ENCODE assay signal across 11 mouse cellular contexts in genomic region chr7:144894706-144895105, GRCm38 (mm10). TPM values are rescaled to one million over a fixed set of nuclear protein-coding genes. Genes with fewer than 3 reads are reported as not detected.
A peak's percentile ranks its signal among the peaks of the same experiment; 100 is the strongest.
DNase-seq lines count a peak whose midpoint lies in the region; ATAC-seq lines count a peak whose summit lies in the region.
"Had no signal": no experiment of that assay in that cellular context is flagged by ENCODE, and none has a peak within 500 bp of the region (broad histone marks: within the 10 kb centered on the region; RNA-seq: fewer than 3 reads in every experiment).

No protein-coding gene starts in this region.

- no peaks in the 10 kb centered on the region for H3K36me3 ChIP-seq in heart, embryonic 11.5 days (ENCODE audit: control insufficient read depth, insufficient read depth, low read length)
- H3K36me3 ChIP-seq in embryonic facial prominence, embryonic 10.5 days (replicated peaks) = no peaks in the 10 kb centered on the region
- H3K36me3 ChIP-seq in hindbrain, embryonic 16.5 days (ENCODE audit: control insufficient read depth, insufficient read depth, low read length) = no peaks in the 10 kb centered on the region
- H3K36me3 ChIP-seq in midbrain, embryonic 12.5 days = no peaks in the 10 kb centered on the region

- H3K27ac ChIP-seq in heart, embryonic 11.5 days (ENCODE audit: low read depth, low read length) = no peak overlapping the region
- H3K27ac ChIP-seq in embryonic facial prominence, embryonic 10.5 days (replicated peaks) = no peak overlapping the region; the same call in 1 of the 2 replicates
- no peak overlapping the region for H3K27ac ChIP-seq in hindbrain, embryonic 16.5 days (ENCODE audit: low read depth, low read length)
- peak overlapping the region; percentile 72 for H3K27ac ChIP-seq in midbrain, embryonic 12.5 days (replicated peaks)

- H3K9ac ChIP-seq in heart, embryonic 11.5 days (ENCODE audit: low read depth, low read length) = no peak overlapping the region
- 0 out of 2 replicates have a peak overlapping the region, but pooled peaks have one; percentile 35 for H3K9ac ChIP-seq in hindbrain, embryonic 16.5 days (ENCODE audit: low read depth, low read length)
- peak overlapping the region; percentile 22; the same call in 1 of the 2 replicates for H3K9ac ChIP-seq in midbrain, embryonic 12.5 days (replicated peaks)

- peak overlapping the region; percentile 49 for H3K4me3 ChIP-seq in heart, embryonic 11.5 days (ENCODE audit: low read depth, low read length)
- H3K4me3 ChIP-seq in embryonic facial prominence, embryonic 10.5 days = peak overlapping the region; percentile 62
- peak overlapping the region; percentile 50 for H3K4me3 ChIP-seq in hindbrain, embryonic 16.5 days (ENCODE audit: low read length)
- peak overlapping the region; percentile 45 for H3K4me3 ChIP-seq in midbrain, embryonic 12.5 days

- peaks cover 17% of the 10 kb centered on the region for H3K4me1 ChIP-seq in heart, embryonic 11.5 days (ENCODE audit: control insufficient read depth, insufficient read depth, low read length)
- H3K4me1 ChIP-seq in embryonic facial prominence, embryonic 10.5 days = peaks cover 44% of the 10 kb centered on the region
- peaks cover 19% of the 10 kb centered on the region for H3K4me1 ChIP-seq in hindbrain, embryonic 16.5 days (ENCODE audit: control insufficient read depth, insufficient read depth, low read depth, low read length)
- H3K4me1 ChIP-seq in midbrain, embryonic 12.5 days = peaks cover 52% of the 10 kb centered on the region

- H3K4me2 ChIP-seq in heart, embryonic 11.5 days = peak overlapping the region; percentile 92
- H3K4me2 ChIP-seq in hindbrain, embryonic 16.5 days (ENCODE audit: low read length) = peak overlapping the region; percentile 96
- peak overlapping the region; percentile 68 for H3K4me2 ChIP-seq in midbrain, embryonic 12.5 days (replicated peaks)

- ATAC-seq in heart, embryonic 11.5 days (replicated peaks; ENCODE audit: insufficient number of reproducible peaks, low FRiP score, low TSS enrichment) = no peak
- ATAC-seq in hindbrain, embryonic 16.5 days = no peak
- no peak for ATAC-seq in midbrain, embryonic 12.5 days (ENCODE audit: low FRiP score, low read depth)
- no peak for ATAC-seq in erythroid progenitor cell, adult 5-6 weeks (replicated peaks; ENCODE audit: low FRiP score, poor library complexity, severe bottlenecking)

- 11% methylated on average over 4 of the region's 4 CpGs for WGBS in heart, embryonic 11.5 days (ENCODE audit: insufficient replicate concordance)
- WGBS in embryonic facial prominence, embryonic 10.5 days = 2% methylated on average over 4 of the region's 4 CpGs
- 0% methylated on average over 4 of the region's 4 CpGs for WGBS in hindbrain, embryonic 16.5 days
- WGBS in midbrain, embryonic 12.5 days = 2% methylated on average over 4 of the region's 4 CpGs

- H3K9me3 ChIP-seq in heart, embryonic 11.5 days (replicated peaks; ENCODE audit: control insufficient read depth, low read length) = no peaks in the 10 kb centered on the region
- no peaks in the 10 kb centered on the region for H3K9me3 ChIP-seq in embryonic facial prominence, embryonic 10.5 days
- no peaks in the 10 kb centered on the region for H3K9me3 ChIP-seq in hindbrain, embryonic 16.5 days (ENCODE audit: control insufficient read depth, low read length)
- H3K9me3 ChIP-seq in midbrain, embryonic 12.5 days = no peaks in the 10 kb centered on the region

- no peak for DNase-seq in heart, adult 11 months
- DNase-seq in embryonic facial prominence, embryonic 10.5 days (ENCODE audit: low spot score) = no peak
- DNase-seq in cerebellum, postnatal 14 days = no peak
- DNase-seq in urinary bladder, postnatal 14 days (ENCODE audit: low spot score) = no peak
- DNase-seq: cerebellum, adult 11 months; kidney, adult 11 months had no signal

- peaks cover 63% of the 10 kb centered on the region for H3K27me3 ChIP-seq in heart, embryonic 11.5 days (ENCODE audit: control insufficient read depth, insufficient read depth, low read length)
- H3K27me3 ChIP-seq in embryonic facial prominence, embryonic 10.5 days (replicated peaks; ENCODE audit: low read depth, poor library complexity, severe bottlenecking) = peaks cover 89% of the 10 kb centered on the region
- peaks cover 13% of the 10 kb centered on the region for H3K27me3 ChIP-seq in hindbrain, embryonic 16.5 days (replicated peaks; ENCODE audit: control insufficient read depth, insufficient read depth, low read length)
- peaks cover 57% of the 10 kb centered on the region for H3K27me3 ChIP-seq in midbrain, embryonic 12.5 days

RNA-seq across cellular contexts. Expression of gene Fgf15, which starts 1.6 kb away (rescaled TPM):
- polyA plus RNA-seq in heart, embryonic 11.5 days (2014; fragmentation: Nextera tagmentation; extraction: Ambion mirVana) = 0.11 and 0.13 TPM in 2 replicates
- polyA plus RNA-seq in embryonic facial prominence, embryonic 10.5 days (2016; fragmentation: Nextera tagmentation; extraction: Ambion mirVana) = 17.5 and 19.7 TPM in 2 replicates
- polyA plus RNA-seq in hindbrain, embryonic 16.5 days (2015; fragmentation: Nextera tagmentation; extraction: Ambion mirVana) = 22.7 and 23.6 TPM in 2 replicates
- polyA plus RNA-seq in midbrain, embryonic 12.5 days (2016; fragmentation: Nextera tagmentation; extraction: Ambion mirVana) = 69.8 and 95.0 TPM in 2 replicates
- not detected in 2 replicates for total RNA-seq in erythroid progenitor cell, adult 5-6 weeks (2015; ENCODE audit: low replicate concordance)
- not detected in 2 replicates for total RNA-seq in erythroid progenitor cell, adult 5-6 weeks (2017; ENCODE audit: low replicate concordance)

RNA-seq across cellular contexts. Expression of gene LTO1, which starts 20.2 kb away (rescaled TPM):
- polyA plus RNA-seq in heart, embryonic 11.5 days (2014; fragmentation: Nextera tagmentation; extraction: Ambion mirVana) = 17.1 and 21.2 TPM in 2 replicates
- polyA plus RNA-seq in embryonic facial prominence, embryonic 10.5 days (2016; fragmentation: Nextera tagmentation; extraction: Ambion mirVana) = 25.4 and 26.0 TPM in 2 replicates
- polyA plus RNA-seq in hindbrain, embryonic 16.5 days (2015; fragmentation: Nextera tagmentation; extraction: Ambion mirVana) = 29.7 and 32.5 TPM in 2 replicates
- 33.6 and 36.4 TPM in 2 replicates for polyA plus RNA-seq in midbrain, embryonic 12.5 days (2016; fragmentation: Nextera tagmentation; extraction: Ambion mirVana)
- total RNA-seq in erythroid progenitor cell, adult 5-6 weeks (2015; ENCODE audit: low replicate concordance) = 5.4 and 10.8 TPM in 2 replicates
- 27.9 and 85.0 TPM in 2 replicates for total RNA-seq in erythroid progenitor cell, adult 5-6 weeks (2017; ENCODE audit: low replicate concordance)

RNA-seq across cellular contexts. Expression of gene Ccnd1, which starts 45.0 kb away (rescaled TPM):
- polyA plus RNA-seq in heart, embryonic 11.5 days (2014; fragmentation: Nextera tagmentation; extraction: Ambion mirVana) = 71.3 and 100 TPM in 2 replicates
- 191 and 194 TPM in 2 replicates for polyA plus RNA-seq in embryonic facial prominence, embryonic 10.5 days (2016; fragmentation: Nextera tagmentation; extraction: Ambion mirVana)
- polyA plus RNA-seq in hindbrain, embryonic 16.5 days (2015; fragmentation: Nextera tagmentation; extraction: Ambion mirVana) = 31.0 and 33.5 TPM in 2 replicates
- 259 and 289 TPM in 2 replicates for polyA plus RNA-seq in midbrain, embryonic 12.5 days (2016; fragmentation: Nextera tagmentation; extraction: Ambion mirVana)
- 1.4 and 1.7 TPM in 2 replicates for total RNA-seq in erythroid progenitor cell, adult 5-6 weeks (2015; ENCODE audit: low replicate concordance)
- total RNA-seq in erythroid progenitor cell, adult 5-6 weeks (2017; ENCODE audit: low replicate concordance) = 1.3 and 1.7 TPM in 2 replicates

RNA-seq across cellular contexts. Expression of gene Fgf4, which starts 47.5 kb away (rescaled TPM):
- polyA plus RNA-seq in heart, embryonic 11.5 days (2014; fragmentation: Nextera tagmentation; extraction: Ambion mirVana) = not detected in 2 replicates
- polyA plus RNA-seq in embryonic facial prominence, embryonic 10.5 days (2016; fragmentation: Nextera tagmentation; extraction: Ambion mirVana) = 0.16 TPM in 1 of 2 replicates, not detected in the other
- polyA plus RNA-seq in hindbrain, embryonic 16.5 days (2015; fragmentation: Nextera tagmentation; extraction: Ambion mirVana) = not detected in 2 replicates
- not detected in 2 replicates for polyA plus RNA-seq in midbrain, embryonic 12.5 days (2016; fragmentation: Nextera tagmentation; extraction: Ambion mirVana)
- total RNA-seq in erythroid progenitor cell, adult 5-6 weeks (2015; ENCODE audit: low replicate concordance) = not detected in 2 replicates
- total RNA-seq in erythroid progenitor cell, adult 5-6 weeks (2017; ENCODE audit: low replicate concordance) = not detected in 2 replicates
- total RNA-seq: left cerebral cortex, postnatal 4 days had no signal

RNA-seq across cellular contexts. Expression of gene Fgf3, which starts 56.8 kb away (rescaled TPM):
- polyA plus RNA-seq in heart, embryonic 11.5 days (2014; fragmentation: Nextera tagmentation; extraction: Ambion mirVana) = 0.19 TPM in 1 of 2 replicates, not detected in the other
- polyA plus RNA-seq in embryonic facial prominence, embryonic 10.5 days (2016; fragmentation: Nextera tagmentation; extraction: Ambion mirVana) = 0.96 and 1.3 TPM in 2 replicates
- 13.1 and 14.5 TPM in 2 replicates for polyA plus RNA-seq in hindbrain, embryonic 16.5 days (2015; fragmentation: Nextera tagmentation; extraction: Ambion mirVana)
- 0.73 and 1.1 TPM in 2 replicates for polyA plus RNA-seq in midbrain, embryonic 12.5 days (2016; fragmentation: Nextera tagmentation; extraction: Ambion mirVana)
- 0.36 TPM in 1 of 2 replicates, not detected in the other for total RNA-seq in erythroid progenitor cell, adult 5-6 weeks (2015; ENCODE audit: low replicate concordance)
- total RNA-seq in erythroid progenitor cell, adult 5-6 weeks (2017; ENCODE audit: low replicate concordance) = 1.1 TPM in 1 of 2 replicates, not detected in the other

Comparison
In these comparisons a context has a peak if more than half of its experiments do, and no peak if none do; other contexts are left out.
1. RNA of gene Fgf15, which starts 1.6 kb away (polyA plus RNA-seq): 69.8 to 95.0 TPM in midbrain, embryonic 12.5 days, 22.7 to 23.6 TPM in hindbrain, embryonic 16.5 days and 17.5 to 19.7 TPM in embryonic facial prominence, embryonic 10.5 days; 0.11 to 0.13 TPM in heart, embryonic 11.5 days; every median in the first group is over 10 times any median in the second.
2. Peak in every context shown above with its lines, with median percentiles within 50 percentile points of each other: H3K4me2 ChIP-seq and H3K4me3 ChIP-seq.